In genomic region chr12:80598236-80598635, GRCm38 (mm10) we compare ENCODE assay signal across 10 mouse cellular contexts. TPM values are rescaled to one million over a fixed set of nuclear protein-coding genes. Genes with fewer than 3 reads are reported as not detected.
DNase-seq lines count a peak whose midpoint lies in the region; ATAC-seq lines count a peak whose summit lies in the region.
"Had no signal": no experiment of that assay in that cellular context is flagged by ENCODE, and none has a peak within 500 bp of the region (broad histone marks: within the 10 kb centered on the region; RNA-seq: fewer than 3 reads in every experiment).

No protein-coding gene starts in this region.

- DNase-seq in hindbrain, embryonic 10.5 days (ENCODE audit: low spot score), result no peak
- no peak for DNase-seq in hindbrain, embryonic 11.5 days (ENCODE audit: low spot score)
- DNase-seq in NIH3T3 (ENCODE audit: low read depth), result peak; percentile 53
- peak; percentile 21 for DNase-seq in embryo, embryonic 10.5 days (ENCODE audit: low spot score)
- peak; percentile 78 for DNase-seq in midbrain, embryonic 11.5 days (ENCODE audit: low spot score, missing footprints)
- no peak for DNase-seq in spleen, postnatal 4 days (ENCODE audit: low spot score in 2 of 2)
- no peak for DNase-seq in cerebellum, postnatal 36 days
- DNase-seq in left cerebral cortex, adult 18-20 months (ENCODE audit: low spot score in 2 of 2), result no peak
- DNase-seq: kidney, adult 8-10 months had no signal

- peaks cover 33% of the 10 kb centered on the region for H3K4me1 ChIP-seq in hindbrain, embryonic 10.5 days (replicated peaks)
- no peaks in the 10 kb centered on the region; the same call in 1 of the 2 replicates for H3K4me1 ChIP-seq in hindbrain, embryonic 11.5 days (replicated peaks; ENCODE audit: control insufficient read depth, insufficient read depth, low read length)
- H3K4me1 ChIP-seq in midbrain, embryonic 11.5 days (ENCODE audit: control insufficient read depth, insufficient read depth, low read length), result no peaks in the 10 kb centered on the region

- peak overlapping the region; percentile 63 for H3K27ac ChIP-seq in hindbrain, embryonic 10.5 days
- H3K27ac ChIP-seq in hindbrain, embryonic 11.5 days (ENCODE audit: low read depth, low read length), result no peak overlapping the region
- H3K27ac ChIP-seq in midbrain, embryonic 11.5 days (ENCODE audit: low read depth, low read length), result no peak overlapping the region
- H3K27ac ChIP-seq: limb, embryonic 15.5 days had no signal

- H3K9me3 ChIP-seq in hindbrain, embryonic 10.5 days, result no peaks in the 10 kb centered on the region
- no peaks in the 10 kb centered on the region for H3K9me3 ChIP-seq in hindbrain, embryonic 11.5 days (ENCODE audit: control insufficient read depth, low read length)
- no peaks in the 10 kb centered on the region for H3K9me3 ChIP-seq in midbrain, embryonic 11.5 days (ENCODE audit: control insufficient read depth, low read length)
- H3K9me3 ChIP-seq: limb, embryonic 15.5 days had no signal

- no peak for ATAC-seq in hindbrain, embryonic 11.5 days (ENCODE audit: low FRiP score)
- ATAC-seq in midbrain, embryonic 11.5 days (ENCODE audit: low FRiP score), result no peak

- H3K9ac ChIP-seq in hindbrain, embryonic 11.5 days (ENCODE audit: low read depth, low read length), result no peak overlapping the region
- no peak overlapping the region for H3K9ac ChIP-seq in midbrain, embryonic 11.5 days (ENCODE audit: low read length)
- H3K9ac ChIP-seq: limb, embryonic 15.5 days had no signal

- H3K4me3 ChIP-seq in hindbrain, embryonic 10.5 days, result no peak overlapping the region
- H3K4me3 ChIP-seq in hindbrain, embryonic 11.5 days (ENCODE audit: low read depth, low read length), result no peak overlapping the region
- H3K4me3 ChIP-seq in midbrain, embryonic 11.5 days (ENCODE audit: low read depth, low read length), result no peak overlapping the region
- H3K4me3 ChIP-seq: limb, embryonic 15.5 days had no signal

- no peaks in the 10 kb centered on the region for H3K27me3 ChIP-seq in hindbrain, embryonic 10.5 days (ENCODE audit: insufficient read depth, poor library complexity, severe bottlenecking)
- H3K27me3 ChIP-seq in hindbrain, embryonic 11.5 days (ENCODE audit: control insufficient read depth, insufficient read depth, low read length), result no peaks in the 10 kb centered on the region
- no peaks in the 10 kb centered on the region for H3K27me3 ChIP-seq in midbrain, embryonic 11.5 days (ENCODE audit: control insufficient read depth, insufficient read depth, low read length)
- H3K27me3 ChIP-seq: limb, embryonic 15.5 days had no signal

- H3K4me2 ChIP-seq in hindbrain, embryonic 11.5 days (replicated peaks; ENCODE audit: low read depth, low read length), result no peak overlapping the region
- H3K4me2 ChIP-seq in midbrain, embryonic 11.5 days, result no peak overlapping the region
- H3K4me2 ChIP-seq: limb, embryonic 15.5 days had no signal

- peaks cover 26% of the 10 kb centered on the region for H3K36me3 ChIP-seq in hindbrain, embryonic 10.5 days
- H3K36me3 ChIP-seq in hindbrain, embryonic 11.5 days (ENCODE audit: control insufficient read depth, insufficient read depth, low read length), result no peaks in the 10 kb centered on the region
- H3K36me3 ChIP-seq in midbrain, embryonic 11.5 days (ENCODE audit: control insufficient read depth, insufficient read depth, low read length), result peaks cover 2% of the 10 kb centered on the region; the same call in 1 of the 2 replicates
- H3K36me3 ChIP-seq: limb, embryonic 15.5 days had no signal

- 30% methylated on average over 7 of the region's 7 CpGs for WGBS in hindbrain, embryonic 10.5 days
- WGBS in hindbrain, embryonic 11.5 days, result 32% methylated on average over 7 of the region's 7 CpGs
- WGBS in midbrain, embryonic 11.5 days, result 44% methylated on average over 7 of the region's 7 CpGs

RNA-seq across cellular contexts. Expression of gene Slc39a9, which starts 45.4 kb away (rescaled TPM):
- 24.4 and 26.0 TPM in 2 replicates for polyA plus RNA-seq in hindbrain, embryonic 10.5 days (2016; fragmentation: Nextera tagmentation; extraction: Ambion mirVana)
- 24.9 and 25.6 TPM in 2 replicates for polyA plus RNA-seq in hindbrain, embryonic 11.5 days (2014; fragmentation: Nextera tagmentation; extraction: Ambion mirVana)
- 29.8 and 30.4 TPM in 2 replicates for polyA plus RNA-seq in midbrain, embryonic 11.5 days (2014; fragmentation: Nextera tagmentation; extraction: Ambion mirVana)
- total RNA-seq in left cerebral cortex, adult 18-20 months (2021), result 10 to 100 TPM; 40.6 to 41.3 TPM

RNA-seq across cellular contexts. Expression of gene Erh, which starts 45.9 kb away (rescaled TPM):
- polyA plus RNA-seq in hindbrain, embryonic 10.5 days (2016; fragmentation: Nextera tagmentation; extraction: Ambion mirVana), result 467 and 523 TPM in 2 replicates
- polyA plus RNA-seq in hindbrain, embryonic 11.5 days (2014; fragmentation: Nextera tagmentation; extraction: Ambion mirVana), result 322 and 356 TPM in 2 replicates
- 361 and 378 TPM in 2 replicates for polyA plus RNA-seq in midbrain, embryonic 11.5 days (2014; fragmentation: Nextera tagmentation; extraction: Ambion mirVana)
- total RNA-seq in left cerebral cortex, adult 18-20 months (2021), result 10 to 100 TPM; 31.9 to 37.2 TPM

Comparison
In these comparisons a context has a peak if more than half of its experiments do, and no peak if none do; other contexts are left out.
1. DNase-seq: peak in NIH3T3 (single experiment), embryo, embryonic 10.5 days (single experiment) and midbrain, embryonic 11.5 days (single experiment); none in hindbrain, embryonic 10.5 days (single experiment), hindbrain, embryonic 11.5 days (single experiment), spleen, postnatal 4 days (0 of 2), cerebellum, postnatal 36 days (0 of 2) and left cerebral cortex, adult 18-20 months (0 of 2).